ENCODE assay signal across 20 mouse cellular contexts in genomic region chr1:151939987-151940386, GRCm38 (mm10).
A peak's percentile ranks its signal among the peaks of the same experiment; 100 is the strongest.
DNase-seq lines count a peak whose midpoint lies in the region; ATAC-seq and TF ChIP-seq lines count a peak whose summit lies in the region.
"Had no signal": no experiment of that assay in that cellular context is flagged by ENCODE, and none has a peak within 500 bp of the region (broad histone marks: within the 10 kb centered on the region; RNA-seq: fewer than 3 reads in every experiment).

No protein-coding gene starts in this region.

- H3K9ac ChIP-seq in heart, embryonic 11.5 days (ENCODE audit: low read depth, low read length): no peak overlapping the region
- no peak overlapping the region for H3K9ac ChIP-seq in hindbrain, postnatal 0 days (replicated peaks; ENCODE audit: low read length)
- no peak overlapping the region for H3K9ac ChIP-seq in midbrain, embryonic 16.5 days (ENCODE audit: low read depth, low read length)
- H3K9ac ChIP-seq: forebrain, embryonic 15.5 days; limb, embryonic 15.5 days; lung, embryonic 15.5 days; midbrain, embryonic 15.5 days had no signal

- H3K4me1 ChIP-seq in heart, embryonic 11.5 days (ENCODE audit: control insufficient read depth, insufficient read depth, low read length): peaks cover 43% of the 10 kb centered on the region
- peaks cover 43% of the 10 kb centered on the region for H3K4me1 ChIP-seq in hindbrain, embryonic 10.5 days (replicated peaks)
- peaks cover 10% of the 10 kb centered on the region for H3K4me1 ChIP-seq in hindbrain, postnatal 0 days (ENCODE audit: insufficient read depth, low read length)
- H3K4me1 ChIP-seq in midbrain, embryonic 10.5 days: peaks cover 41% of the 10 kb centered on the region
- H3K4me1 ChIP-seq in midbrain, embryonic 16.5 days (ENCODE audit: control insufficient read depth, insufficient read depth, low read length): peaks cover 26% of the 10 kb centered on the region

- H3K4me3 ChIP-seq in heart, embryonic 11.5 days (ENCODE audit: low read depth, low read length): no peak overlapping the region
- H3K4me3 ChIP-seq in hindbrain, embryonic 10.5 days: no peak overlapping the region
- no peak overlapping the region for H3K4me3 ChIP-seq in hindbrain, postnatal 0 days (ENCODE audit: low read length)
- H3K4me3 ChIP-seq in midbrain, embryonic 10.5 days: no peak overlapping the region
- no peak overlapping the region for H3K4me3 ChIP-seq in midbrain, embryonic 16.5 days (ENCODE audit: low read depth, low read length)
- H3K4me3 ChIP-seq: forebrain, embryonic 15.5 days; layer of hippocampus, adult 2 months; limb, embryonic 15.5 days; lung, embryonic 15.5 days; midbrain, embryonic 15.5 days had no signal

- no peaks in the 10 kb centered on the region for H3K36me3 ChIP-seq in heart, embryonic 11.5 days (ENCODE audit: control insufficient read depth, insufficient read depth, low read length)
- no peaks in the 10 kb centered on the region for H3K36me3 ChIP-seq in hindbrain, embryonic 10.5 days
- no peaks in the 10 kb centered on the region for H3K36me3 ChIP-seq in hindbrain, postnatal 0 days (ENCODE audit: insufficient read depth, low read length)
- 0 out of 2 replicates have a peak, but pooled peaks cover 3% of the 10 kb centered on the region for H3K36me3 ChIP-seq in midbrain, embryonic 10.5 days
- no peaks in the 10 kb centered on the region for H3K36me3 ChIP-seq in midbrain, embryonic 16.5 days (ENCODE audit: control insufficient read depth, insufficient read depth, low read length)
- H3K36me3 ChIP-seq: forebrain, embryonic 15.5 days; limb, embryonic 15.5 days; lung, embryonic 15.5 days; midbrain, embryonic 15.5 days had no signal

- no peak for TF ChIP-seq CTCF in hindbrain, postnatal 0 days (IDR thresholded peaks at IDR 0.05; ENCODE audit: low read depth)

- no peaks in the 10 kb centered on the region for H3K9me3 ChIP-seq in heart, embryonic 11.5 days (replicated peaks; ENCODE audit: control insufficient read depth, low read length)
- no peaks in the 10 kb centered on the region for H3K9me3 ChIP-seq in hindbrain, embryonic 10.5 days
- no peaks in the 10 kb centered on the region for H3K9me3 ChIP-seq in hindbrain, postnatal 0 days (ENCODE audit: low read length)
- no peaks in the 10 kb centered on the region for H3K9me3 ChIP-seq in midbrain, embryonic 10.5 days (replicated peaks)
- no peaks in the 10 kb centered on the region for H3K9me3 ChIP-seq in midbrain, embryonic 16.5 days (replicated peaks; ENCODE audit: control insufficient read depth, low read length, poor library complexity, severe bottlenecking)
- H3K9me3 ChIP-seq: forebrain, embryonic 15.5 days; limb, embryonic 15.5 days; lung, embryonic 15.5 days; midbrain, embryonic 15.5 days had no signal

- H3K27me3 ChIP-seq in heart, embryonic 11.5 days (ENCODE audit: control insufficient read depth, insufficient read depth, low read length): no peaks in the 10 kb centered on the region
- no peaks in the 10 kb centered on the region for H3K27me3 ChIP-seq in hindbrain, embryonic 10.5 days (ENCODE audit: insufficient read depth, poor library complexity, severe bottlenecking)
- no peaks in the 10 kb centered on the region for H3K27me3 ChIP-seq in hindbrain, postnatal 0 days (ENCODE audit: insufficient read depth, low read length)
- no peaks in the 10 kb centered on the region for H3K27me3 ChIP-seq in midbrain, embryonic 10.5 days (ENCODE audit: low read depth, poor library complexity, severe bottlenecking)
- no peaks in the 10 kb centered on the region for H3K27me3 ChIP-seq in midbrain, embryonic 16.5 days (ENCODE audit: control insufficient read depth, insufficient read depth, low read depth, low read length)
- H3K27me3 ChIP-seq: forebrain, embryonic 15.5 days; limb, embryonic 15.5 days; lung, embryonic 15.5 days; midbrain, embryonic 15.5 days had no signal

- no peak for ATAC-seq in heart, embryonic 11.5 days (replicated peaks; ENCODE audit: insufficient number of reproducible peaks, low FRiP score, low TSS enrichment)
- ATAC-seq in hindbrain, postnatal 0 days: no peak
- ATAC-seq in midbrain, embryonic 16.5 days: no peak
- ATAC-seq: forebrain, embryonic 15.5 days; midbrain, embryonic 15.5 days had no signal

- no peak for DNase-seq in heart, postnatal 4 days
- DNase-seq in hindbrain, embryonic 10.5 days (ENCODE audit: low spot score): no peak
- no peak for DNase-seq in hindbrain, postnatal 0 days (ENCODE audit: low spot score)
- no peak for DNase-seq in midbrain, embryonic 10.5 days (ENCODE audit: low spot score)
- no peak for DNase-seq in cerebellum, adult 11-12 months
- DNase-seq: adrenal gland, adult 2 months; cerebellum, adult 8-10 months; kidney, adult 8-10 months; kidney, postnatal 14 days; right cerebral cortex, postnatal 14 days; spleen, adult 18-20 months; thymus, postnatal 36 days had no signal

- H3K4me2 ChIP-seq in heart, embryonic 11.5 days: peak overlapping the region; percentile 45
- H3K4me2 ChIP-seq in hindbrain, postnatal 0 days (ENCODE audit: low read depth, low read length): no peak overlapping the region
- no peak overlapping the region for H3K4me2 ChIP-seq in midbrain, embryonic 16.5 days (ENCODE audit: low read length)
- H3K4me2 ChIP-seq: forebrain, embryonic 15.5 days; limb, embryonic 15.5 days; lung, embryonic 15.5 days; midbrain, embryonic 15.5 days had no signal

- 24% methylated on average over 8 of the region's 8 CpGs for WGBS in heart, embryonic 11.5 days (ENCODE audit: insufficient replicate concordance)
- 56% methylated on average over 8 of the region's 8 CpGs for WGBS in hindbrain, embryonic 10.5 days
- WGBS in hindbrain, postnatal 0 days: 65% methylated on average over 8 of the region's 8 CpGs
- WGBS in midbrain, embryonic 10.5 days: 72% methylated on average over 8 of the region's 8 CpGs
- 58% methylated on average over 8 of the region's 8 CpGs for WGBS in midbrain, embryonic 16.5 days

- H3K27ac ChIP-seq in heart, embryonic 11.5 days (ENCODE audit: low read depth, low read length): peak overlapping the region; percentile 22; the same call in 1 of the 2 replicates
- H3K27ac ChIP-seq in hindbrain, embryonic 10.5 days: peak overlapping the region; percentile 43; the same call in 1 of the 2 replicates
- H3K27ac ChIP-seq in hindbrain, postnatal 0 days: no peak overlapping the region
- H3K27ac ChIP-seq in midbrain, embryonic 10.5 days (replicated peaks): peak overlapping the region; percentile 52
- H3K27ac ChIP-seq in midbrain, embryonic 16.5 days (ENCODE audit: low read length): no peak overlapping the region
- H3K27ac ChIP-seq: forebrain, embryonic 15.5 days; layer of hippocampus, adult 2 months; limb, embryonic 15.5 days; lung, embryonic 15.5 days; macrophage; midbrain, embryonic 15.5 days had no signal

Comparison
In these comparisons a context has a peak if more than half of its experiments do, and no peak if none do; other contexts are left out.
1. H3K27ac ChIP-seq: peak in heart, embryonic 11.5 days (single experiment), hindbrain, embryonic 10.5 days (single experiment) and midbrain, embryonic 10.5 days (single experiment); none in hindbrain, postnatal 0 days (single experiment) and midbrain, embryonic 16.5 days (single experiment).